Mouse (Mus musculus) G1E (cell line): ENCODE measurements around the gene Mea1. TPM values are rescaled to one million over a fixed set of nuclear protein-coding genes. Genes with fewer than 3 reads are reported as not detected.
A peak's percentile ranks its signal among the peaks of the same experiment; 100 is the strongest.

Experiments used
- ATAC-seq: 2 replicates; pipeline ENCODE4 v1.8.0; 2016; ENCODE audit warnings: mild to moderate bottlenecking; ENCODE audit not compliant: insufficient number of reproducible peaks, poor library complexity, low FRiP score, severe bottlenecking; ENCODE audit errors: extremely low read depth
- DNase-seq: peaks from one replicate; pipeline ENCODE4 v3.0.0; 2012; ENCODE audit warnings: low spot score
- H3K27me3 ChIP-seq: 2 replicates; pipeline ENCODE4 v1.6.1; 2012; ENCODE audit warnings: mild to moderate bottlenecking, low read length, inconsistent platforms; ENCODE audit not compliant: insufficient read depth
- H3K36me3 ChIP-seq: replicated peaks from 2 replicates; pipeline ENCODE3; 2012; ENCODE audit warnings: mild to moderate bottlenecking, inconsistent platforms
- H3K4me1 ChIP-seq: 2 replicates; pipeline ENCODE4 v1.6.1; 2012; ENCODE audit warnings: low read depth, low read length, inconsistent platforms, mixed read lengths; ENCODE audit not compliant: insufficient read depth
- H3K4me3 ChIP-seq: 2 replicates; pipeline ENCODE4 v1.5.1; 2012; ENCODE audit warnings: low read depth, mild to moderate bottlenecking, inconsistent platforms, low read length, moderate library complexity, mixed read lengths
- H3K9me3 ChIP-seq: replicated peaks from 2 replicates; pipeline ENCODE4 v1.6.1; 2012; ENCODE audit warnings: inconsistent platforms
- CTCF ChIP-seq: IDR thresholded peaks from 2 replicates; pipeline ENCODE4 v1.5.1; 2012; ENCODE audit warnings: low read depth, low read length, inconsistent platforms, mixed read lengths
- GATA1 ChIP-seq: IDR thresholded peaks from 2 replicates; pipeline ENCODE4 v1.6.1; 2012; ENCODE audit warnings: borderline replicate concordance, low read length, inconsistent platforms, mixed read lengths
- GATA2 ChIP-seq: IDR thresholded peaks from 2 replicates; pipeline ENCODE4 v1.6.1; 2012; ENCODE audit warnings: low read depth, low read length, inconsistent platforms, borderline replicate concordance
- POLR2AphosphoS5 ChIP-seq: IDR thresholded peaks from 2 replicates; pipeline ENCODE4 v1.6.1; 2012; ENCODE audit warnings: low read depth, low read length, inconsistent platforms; ENCODE audit not compliant: insufficient replicate concordance
- TAL1 ChIP-seq: conservative IDR thresholded peaks from 2 replicates; pipeline ENCODE4 v1.6.1; 2012; ENCODE audit warnings: low read depth, low read length, inconsistent platforms, mixed read lengths
- polyA plus RNA-seq: library from polyadenylated mRNA; stranded (reverse); fragments of >175 nt; gene quantifications from 2 replicates; pipeline ENCODE4 v1.2.3, GENCODE M21; 2012
- total RNA-seq, 2 experiments: library from RNA; stranded (forward) in 1 of 2; stranded (reverse) in 1 of 2; fragments of 200-1000 nt in 1 of 2; fragments of >200 nt in 1 of 2; fragmentation: Nextera tagmentation in 1 of 2; gene quantifications; 2 replicates each; pipeline ENCODE4 v1.2.3; 2014 to 2017

Mea1 gene
- total and polyA plus RNA-seq, 3 experiments: 42.4 to 105 (median 79.5) TPM

- no peaks in the 10 kb centered on the region for H3K27me3 ChIP-seq
- TF ChIP-seq POLR2AphosphoS5 (no peak), CTCF (no peak), GATA1 (no peak), GATA2 (no peak), TAL1 (no peak)
- ATAC-seq (no peak), DNase-seq (no peak)
- H3K9me3 ChIP-seq: no peaks in the 10 kb centered on the region
- peaks cover 45% of the 10 kb centered on the region for H3K4me1 ChIP-seq
- peak overlapping the region; percentile 94 for H3K4me3 ChIP-seq
- H3K36me3 ChIP-seq: peaks cover 44% of the 10 kb centered on the region
Measured at GRCm38 (mm10) chr17:46644916-46645475, 33.6 kb upstream of the Mea1 start.

DNA sequence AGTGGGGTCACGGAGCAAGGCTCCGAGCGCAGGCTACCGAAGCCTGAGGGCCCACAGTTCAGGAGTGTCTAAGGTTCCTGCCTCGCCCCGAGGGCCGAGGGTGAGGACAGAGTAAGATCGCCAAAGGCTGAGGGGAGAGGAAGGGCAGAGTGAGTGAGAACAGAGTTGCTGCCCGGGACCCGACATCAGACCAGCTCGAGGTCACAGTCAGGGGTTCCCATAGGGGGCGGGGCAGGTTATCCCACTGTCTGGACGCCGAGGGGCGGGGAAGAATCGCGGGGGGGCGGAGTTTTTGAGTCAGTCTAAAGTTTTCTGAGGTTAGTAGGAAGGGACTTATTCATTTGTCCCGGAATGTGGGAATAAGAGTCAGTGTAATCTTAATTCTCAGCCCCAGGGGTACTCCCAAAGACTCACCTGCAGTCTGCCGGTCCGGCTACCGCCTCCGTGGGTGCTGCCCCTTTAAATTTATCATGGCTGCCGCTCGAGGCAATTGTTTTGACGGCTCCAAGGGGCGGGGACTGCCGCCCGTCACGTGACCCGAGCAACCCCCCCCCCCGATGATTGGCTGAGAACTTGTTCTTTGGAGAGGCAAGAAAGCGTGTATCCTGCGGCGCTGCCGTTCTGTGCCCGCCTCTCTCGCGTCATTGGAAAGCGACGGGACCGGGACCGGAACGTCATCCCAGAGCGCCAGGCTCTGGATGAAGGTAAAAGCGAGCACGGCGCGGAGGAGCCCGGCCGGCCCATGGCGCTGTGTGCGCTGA is 32.9 kb upstream of the Mea1 start, which contains the start of the genes Klc4 and Mrpl2:
TSS of gene Klc4 (minus strand) at position 462 of the 761 bp plus-strand sequence.
TSS of gene Mrpl2 (plus strand) at position 669 of the 761 bp plus-strand sequence.
- peak within 1 kb of the TSS; percentile 94 for H3K4me3 ChIP-seq
- peak; percentile 61 for ATAC-seq
- peaks cover 52% of the 10 kb centered on the region for H3K4me1 ChIP-seq
- no peaks in the 10 kb centered on the region for H3K27me3 ChIP-seq
- peaks cover 42% of the 10 kb centered on the region for H3K36me3 ChIP-seq
- peak; percentile 96 for DNase-seq
- H3K9me3 ChIP-seq: no peaks in the 10 kb centered on the region
- no peak for TF ChIP-seq TAL1
- TF ChIP-seq CTCF: no peak
- TF ChIP-seq POLR2AphosphoS5: no peak
- TF ChIP-seq GATA2: no peak
- TF ChIP-seq GATA1: no peak

- Histone ChIP-seq H3K4me1 (peaks cover 57% of the 10 kb centered on the region), H3K9me3 (no peaks in the 10 kb centered on the region), H3K27me3 (no peaks in the 10 kb centered on the region), H3K36me3 (peaks cover 39% of the 10 kb centered on the region), H3K4me3 (peak overlapping the region; percentile 94)
- DNase-seq (no peak), ATAC-seq (no peak)
- TF ChIP-seq TAL1 (no peak), GATA1 (no peak), POLR2AphosphoS5 (no peak), CTCF (no peak), GATA2 (no peak)
Measured at GRCm38 (mm10) chr17:46646322-46646662, 32.3 kb upstream of the Mea1 start.

- no peaks in the 10 kb centered on the region for H3K27me3 ChIP-seq
- peaks cover 67% of the 10 kb centered on the region for H3K4me1 ChIP-seq
- DNase-seq (no peak), ATAC-seq (no peak)
- H3K4me3 ChIP-seq: peak overlapping the region; percentile 94; the same call in 1 of the 2 replicates
- H3K36me3 ChIP-seq: peaks cover 42% of the 10 kb centered on the region
- TF ChIP-seq GATA2: no peak
- TF ChIP-seq GATA1: no peak
- TF ChIP-seq TAL1: no peak
- no peak for TF ChIP-seq CTCF
- no peak for TF ChIP-seq POLR2AphosphoS5
- H3K9me3 ChIP-seq: no peaks in the 10 kb centered on the region
Measured at GRCm38 (mm10) chr17:46647279-46647678, 31.3 kb upstream of the Mea1 start.

DNA sequence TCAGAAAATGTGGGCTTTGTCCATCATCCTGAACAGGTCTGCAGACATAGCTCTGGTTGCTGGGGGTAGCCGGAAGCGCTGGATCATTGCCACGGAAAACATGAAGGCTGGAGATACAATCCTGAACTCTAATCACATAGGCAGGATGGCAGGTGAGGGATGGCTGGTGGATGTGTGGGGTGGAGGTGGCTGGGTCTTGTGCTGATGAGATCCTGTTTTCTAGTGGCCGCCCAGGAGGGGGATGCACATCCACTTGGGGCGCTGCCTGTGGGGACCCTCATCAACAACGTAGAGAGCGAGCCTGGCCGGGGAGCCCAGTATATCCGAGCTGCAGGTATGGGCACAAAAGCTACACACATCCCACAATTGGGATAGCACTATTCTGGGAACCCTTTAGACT is 30.2 kb upstream of the Mea1 start:
- Histone ChIP-seq H3K36me3 (peaks cover 53% of the 10 kb centered on the region), H3K4me1 (peaks cover 75% of the 10 kb centered on the region), H3K4me3 (no peak overlapping the region), H3K9me3 (no peaks in the 10 kb centered on the region), H3K27me3 (no peaks in the 10 kb centered on the region)
- ATAC-seq: no peak
- no peak for TF ChIP-seq CTCF
- TF ChIP-seq TAL1: no peak
- TF ChIP-seq POLR2AphosphoS5: no peak
- TF ChIP-seq GATA2: no peak
- TF ChIP-seq GATA1: no peak
- no peak for DNase-seq

DNA sequence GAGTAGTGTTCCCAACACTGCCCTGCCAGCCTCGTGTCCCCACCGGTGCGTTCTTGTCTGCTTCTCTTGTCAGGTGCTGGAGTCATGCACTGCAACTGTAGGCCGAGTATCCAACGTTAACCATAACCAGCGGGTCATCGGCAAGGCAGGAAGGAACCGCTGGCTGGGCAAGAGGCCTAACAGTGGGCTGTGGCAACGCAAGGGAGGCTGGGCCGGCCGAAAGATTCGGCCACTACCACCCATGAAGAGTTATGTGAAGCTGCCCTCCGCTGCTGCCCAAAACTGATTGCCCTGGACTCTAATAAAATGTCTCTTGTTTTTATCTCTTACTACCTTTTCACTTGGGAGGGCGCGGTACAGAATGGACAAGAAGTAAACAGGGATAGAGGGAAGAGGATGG is 28.8 kb upstream of the Mea1 start:
- TF ChIP-seq POLR2AphosphoS5 (no peak), GATA2 (no peak), GATA1 (no peak), CTCF (no peak), TAL1 (no peak)
- H3K27me3 ChIP-seq: no peaks in the 10 kb centered on the region
- peaks cover 67% of the 10 kb centered on the region for H3K36me3 ChIP-seq
- no peaks in the 10 kb centered on the region for H3K9me3 ChIP-seq
- peaks cover 73% of the 10 kb centered on the region for H3K4me1 ChIP-seq
- peak overlapping the region; percentile 84 for H3K4me3 ChIP-seq
- ATAC-seq (no peak), DNase-seq (no peak)
